Mouse (Mus musculus) embryonic facial prominence, embryonic 14.5 days (tissue): Measurements from ENCODE around the gene Hormad2. TPM values are rescaled to one million over a fixed set of nuclear protein-coding genes. Genes with fewer than 3 reads are reported as not detected.

Experiments
- ATAC-seq: fragments of 200-750 bp; cut with Nextera tagmentation; 2 replicates; pipeline ENCODE4 v1.8.0; 2017; ENCODE audit warnings: low read depth, moderate number of reproducible peaks, moderate TSS enrichment
- DNase-seq: peaks from one replicate; pipeline ENCODE4 v3.0.0-alpha.2; 2015; ENCODE audit warnings: low spot score
- H3K27ac ChIP-seq: fragments of 300-500 bp; sonication (generic); replicated peaks from 2 replicates; pipeline ENCODE4 v1.5.1; 2014; ENCODE audit warnings: low read depth, mild to moderate bottlenecking, low read length, moderate library complexity
- H3K27me3 ChIP-seq: fragments of 300-500 bp; sonication (generic); replicated peaks from 2 replicates; pipeline ENCODE4 v1.6.1; 2014; ENCODE audit warnings: low read length; ENCODE audit not compliant: control insufficient read depth, insufficient read depth
- H3K36me3 ChIP-seq: fragments of 300-500 bp; sonication (generic); 2 replicates; pipeline ENCODE4 v1.6.1; 2014; ENCODE audit warnings: low read length, mixed read lengths; ENCODE audit not compliant: control insufficient read depth, insufficient read depth
- H3K4me1 ChIP-seq: fragments of 300-500 bp; sonication (generic); 2 replicates; pipeline ENCODE4 v1.6.1; 2014; ENCODE audit warnings: antibody characterized with exemption, low read length; ENCODE audit not compliant: control insufficient read depth, insufficient read depth
- H3K4me2 ChIP-seq: fragments of 300-500 bp; sonication (generic); 2 replicates; pipeline ENCODE4 v1.6.1; 2014; ENCODE audit warnings: low read depth, mild to moderate bottlenecking, low read length, moderate library complexity, mixed read lengths
- H3K4me3 ChIP-seq: fragments of 300-500 bp; sonication (generic); 2 replicates; pipeline ENCODE4 v1.5.1; 2014; ENCODE audit warnings: low read depth, mild to moderate bottlenecking, low read length
- H3K9ac ChIP-seq: fragments of 300-500 bp; sonication (generic); 2 replicates; pipeline ENCODE4 v1.6.1; 2014; ENCODE audit warnings: low read depth, mild to moderate bottlenecking, low read length, moderate library complexity, mixed read lengths
- H3K9me3 ChIP-seq: fragments of 300-500 bp; sonication (generic); 2 replicates; pipeline ENCODE4 v1.6.1; 2016; ENCODE audit warnings: low read length; ENCODE audit not compliant: control insufficient read depth
- WGBS: fragments of 180-500 bp; shearing (Covaris S2); extraction: QIAGEN DNeasy Blood & Tissue Kit; methylation state at CpG from one replicate; pipeline ENCODE4 v1.1.7; 2014; 5-methylcytosine and 5-hydroxymethylcytosine counted together
- polyA plus RNA-seq: library from polyadenylated mRNA; unstranded; fragments of >200 nt; fragmentation: Nextera tagmentation; extraction: Ambion mirVana; gene quantifications from 2 replicates; pipeline ENCODE4 v1.2.1, GENCODE M21; 2014

The Hormad2 gene
- polyA plus RNA-seq, 1 experiment from 2014 or later, result 0.22 TPM

GRCm38 (mm10) chr11:4352637-4353036 lies 88.3 kb downstream of the Hormad2 start:
- DNase-seq (peak; percentile 69), ATAC-seq (peak; percentile 53)
- Histone ChIP-seq H3K4me1 (peaks cover 9% of the 10 kb centered on the region; the same call in 1 of the 2 replicates), H3K4me2 (no peak overlapping the region), H3K9ac (no peak overlapping the region), H3K27ac (0 out of 2 replicates have a peak overlapping the region, but pooled peaks have one; percentile 39), H3K36me3 (no peaks in the 10 kb centered on the region), H3K27me3 (no peaks in the 10 kb centered on the region), H3K9me3 (no peaks in the 10 kb centered on the region), H3K4me3 (no peak overlapping the region)
- 53% methylated on average over 3 of the region's 3 CpGs for WGBS

- Histone ChIP-seq H3K4me2 (no peak overlapping the region), H3K9me3 (no peaks in the 10 kb centered on the region), H3K27ac (no peak overlapping the region), H3K36me3 (no peaks in the 10 kb centered on the region), H3K27me3 (no peaks in the 10 kb centered on the region), H3K4me3 (no peak overlapping the region), H3K9ac (no peak overlapping the region), H3K4me1 (no peaks in the 10 kb centered on the region)
- ATAC-seq, result no peak
- DNase-seq, result no peak
- WGBS, result 48% methylated on average over 4 of the region's 4 CpGs
Observed at GRCm38 (mm10) chr11:4343926-4344325, 97.0 kb downstream of the Hormad2 start.

- no peak overlapping the region for H3K4me3 ChIP-seq
- ATAC-seq (no peak), DNase-seq (peak; percentile 34)
- no peaks in the 10 kb centered on the region for H3K27me3 ChIP-seq
- 46% methylated on average over 7 of the region's 7 CpGs for WGBS
- H3K9ac ChIP-seq, result no peak overlapping the region
- no peaks in the 10 kb centered on the region for H3K9me3 ChIP-seq
- H3K4me2 ChIP-seq, result no peak overlapping the region
- H3K4me1 ChIP-seq, result no peaks in the 10 kb centered on the region
- H3K27ac ChIP-seq, result no peak overlapping the region
- no peaks in the 10 kb centered on the region for H3K36me3 ChIP-seq
Observed at GRCm38 (mm10) chr11:4342027-4342426, 98.9 kb downstream of the Hormad2 start.

GRCm38 (mm10) chr11:4340109-4340779 lies 100.7 kb downstream of the Hormad2 start:
- no peaks in the 10 kb centered on the region for H3K9me3 ChIP-seq
- ATAC-seq, result no peak
- 86% methylated on average over 9 of the region's 9 CpGs for WGBS
- no peak overlapping the region for H3K4me2 ChIP-seq
- H3K27me3 ChIP-seq, result no peaks in the 10 kb centered on the region
- no peak overlapping the region for H3K9ac ChIP-seq
- no peaks in the 10 kb centered on the region for H3K4me1 ChIP-seq
- no peaks in the 10 kb centered on the region for H3K36me3 ChIP-seq
- H3K27ac ChIP-seq, result no peak overlapping the region
- DNase-seq, result peak; percentile 8
- H3K4me3 ChIP-seq, result no peak overlapping the region

GRCm38 (mm10) chr11:4339275-4339674 lies 101.6 kb downstream of the Hormad2 start:
- Histone ChIP-seq H3K27me3 (no peaks in the 10 kb centered on the region), H3K4me3 (no peak overlapping the region), H3K4me1 (no peaks in the 10 kb centered on the region), H3K27ac (no peak overlapping the region), H3K4me2 (no peak overlapping the region), H3K9me3 (no peaks in the 10 kb centered on the region), H3K36me3 (no peaks in the 10 kb centered on the region), H3K9ac (no peak overlapping the region)
- 92% methylated on average over 1 of the region's 1 CpGs for WGBS
- DNase-seq (no peak), ATAC-seq (no peak)

- no peak overlapping the region for H3K4me3 ChIP-seq
- H3K4me1 ChIP-seq, result no peaks in the 10 kb centered on the region
- ATAC-seq (no peak), DNase-seq (no peak)
- H3K4me2 ChIP-seq, result no peak overlapping the region
- H3K27ac ChIP-seq, result no peak overlapping the region
- 74% methylated on average over 8 of the region's 8 CpGs for WGBS
- no peaks in the 10 kb centered on the region for H3K9me3 ChIP-seq
- H3K36me3 ChIP-seq, result no peaks in the 10 kb centered on the region
- H3K27me3 ChIP-seq, result no peaks in the 10 kb centered on the region
- H3K9ac ChIP-seq, result no peak overlapping the region
Observed at GRCm38 (mm10) chr11:4336693-4337283, 104.1 kb downstream of the Hormad2 start.

- 51% methylated on average over 10 of the region's 10 CpGs for WGBS
- H3K36me3 ChIP-seq, result no peaks in the 10 kb centered on the region
- H3K4me2 ChIP-seq, result no peak overlapping the region
- ATAC-seq (no peak), DNase-seq (no peak)
- no peaks in the 10 kb centered on the region for H3K27me3 ChIP-seq
- no peak overlapping the region for H3K4me3 ChIP-seq
- no peaks in the 10 kb centered on the region for H3K4me1 ChIP-seq
- no peak overlapping the region for H3K27ac ChIP-seq
- no peak overlapping the region for H3K9ac ChIP-seq
- no peaks in the 10 kb centered on the region for H3K9me3 ChIP-seq
Observed at GRCm38 (mm10) chr11:4335810-4336692, 104.9 kb downstream of the Hormad2 start.

- ATAC-seq (no peak), DNase-seq (no peak)
- Histone ChIP-seq H3K4me2 (no peak overlapping the region), H3K27me3 (no peaks in the 10 kb centered on the region), H3K9ac (no peak overlapping the region), H3K27ac (no peak overlapping the region), H3K4me3 (no peak overlapping the region), H3K4me1 (no peaks in the 10 kb centered on the region), H3K36me3 (no peaks in the 10 kb centered on the region), H3K9me3 (no peaks in the 10 kb centered on the region)
- WGBS, result 89% methylated on average over 2 of the region's 2 CpGs
Observed at GRCm38 (mm10) chr11:4332961-4333360, 107.9 kb downstream of the Hormad2 start.
